Mouse (Mus musculus): ENCODE results near the gene Ndufaf7.

Ndufaf7 gene

DNA sequence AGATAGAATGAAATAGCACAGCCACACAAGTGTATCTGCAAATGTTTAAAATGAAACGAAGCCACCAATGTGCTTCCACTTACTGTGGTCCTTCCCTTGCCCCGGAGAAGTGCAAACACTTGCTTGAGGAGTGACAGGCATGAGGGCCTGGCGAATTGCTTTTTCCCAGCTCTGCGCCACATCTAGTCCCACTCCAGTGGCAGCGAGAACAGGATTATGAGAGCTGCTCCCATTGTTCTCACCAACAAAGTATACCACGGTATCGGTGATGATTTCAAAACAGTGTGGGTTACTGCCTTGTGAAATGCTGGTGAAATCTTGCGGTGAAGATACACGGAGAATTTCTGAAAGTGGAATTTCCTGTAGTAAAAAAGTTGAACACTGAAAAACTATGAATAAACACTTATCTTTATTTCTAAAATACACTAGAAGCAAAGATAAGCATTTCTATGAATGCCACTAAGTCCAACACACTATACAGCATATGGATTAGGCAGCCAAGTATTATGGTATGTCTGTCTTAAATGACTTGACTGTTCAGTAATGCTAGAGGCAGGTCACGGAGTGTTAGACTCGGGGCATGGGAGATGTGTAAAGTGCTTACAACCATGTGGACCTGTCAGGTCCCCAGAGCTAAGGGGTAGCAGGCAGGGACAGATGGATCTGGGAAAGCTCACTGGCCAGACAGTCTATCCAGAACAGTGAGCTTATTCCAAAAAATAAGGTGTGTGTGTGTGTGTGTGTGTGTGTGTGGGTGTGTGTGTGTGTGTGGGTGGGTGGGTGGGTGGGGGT lies 29.4 kb downstream of the Ndufaf7 start:
- no peak for DNase-seq (ENCODE audit: low spot score)

DNA sequence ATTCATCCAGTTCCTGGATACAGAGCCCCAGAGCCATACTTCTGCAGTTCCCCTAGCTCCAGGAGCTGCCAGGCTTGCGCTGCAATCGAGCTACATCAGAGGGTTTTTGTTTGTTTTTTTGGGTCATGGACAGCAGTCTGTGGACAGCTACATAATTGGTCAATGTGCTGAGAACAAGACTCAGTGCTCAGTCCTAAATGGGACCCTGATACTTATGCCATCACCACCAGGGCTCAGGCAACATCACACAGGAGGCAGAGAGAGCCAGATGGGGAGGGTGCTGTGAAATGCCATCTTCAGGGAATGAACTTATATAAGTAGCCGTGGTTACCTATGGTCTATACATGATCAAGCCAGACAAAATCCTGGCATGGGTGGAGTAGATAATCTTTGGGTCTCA lies 31.6 kb downstream of the Ndufaf7 start:
- DNase-seq (ENCODE audit: low spot score): no peak

DNA sequence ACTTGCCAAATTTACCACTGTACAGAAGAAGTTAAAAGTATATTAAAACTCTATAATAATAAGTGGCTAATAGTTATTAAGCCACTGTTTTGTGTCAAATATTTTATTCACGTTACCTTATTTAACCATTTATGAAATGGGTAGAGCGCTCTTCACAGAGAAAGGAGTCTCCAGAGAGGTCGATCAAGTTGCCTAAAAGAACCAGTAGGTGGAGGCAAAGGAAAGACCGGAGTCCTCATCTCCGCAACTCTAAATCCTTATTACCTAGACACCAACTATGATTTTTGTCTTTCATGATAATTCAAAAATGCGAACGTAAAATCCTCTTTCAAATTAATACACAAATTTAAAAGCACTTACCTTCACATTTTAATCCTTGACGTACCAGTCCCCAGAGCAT lies 46.2 kb downstream of the Ndufaf7 start:
- no peak for DNase-seq (ENCODE audit: low spot score)

DNA sequence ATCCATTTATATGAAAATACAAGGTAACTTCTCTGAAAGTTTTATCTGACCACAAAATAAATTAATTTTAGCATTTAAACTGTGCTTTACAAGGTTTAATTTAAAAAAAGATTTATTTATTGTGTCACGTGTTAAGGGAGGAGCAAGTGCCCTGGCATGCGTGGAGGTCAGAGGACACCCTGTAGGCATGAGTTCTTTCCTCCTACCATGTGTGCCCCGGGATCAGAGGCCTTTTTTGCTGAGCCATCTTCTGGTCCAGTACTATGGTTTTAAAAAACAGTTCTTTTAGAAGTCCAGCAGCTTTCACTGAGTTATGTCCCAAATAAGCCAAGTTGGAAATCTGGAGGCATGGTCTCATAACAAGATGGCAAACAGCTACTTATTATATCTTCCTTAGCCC lies 46.8 kb downstream of the Ndufaf7 start:
- no peak for DNase-seq (ENCODE audit: low spot score)

DNA sequence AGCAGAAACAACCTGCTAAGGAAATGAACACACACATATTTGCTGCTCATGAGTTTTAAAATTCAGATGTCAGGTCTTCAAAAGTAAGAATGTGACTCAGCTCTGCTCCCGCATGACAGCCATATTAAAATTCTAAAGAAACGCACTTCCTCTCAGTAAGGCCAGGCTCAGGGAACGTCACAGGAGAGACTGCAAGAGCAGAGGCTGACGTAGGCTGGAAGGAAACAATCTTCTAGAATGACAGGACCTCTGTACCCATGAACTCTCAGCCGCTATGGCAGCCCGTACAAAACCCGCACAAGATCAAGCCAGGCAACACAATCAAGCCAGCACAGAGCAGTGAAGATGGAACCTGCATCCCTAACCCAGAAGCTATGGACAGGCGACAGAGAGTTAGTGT lies 52.1 kb downstream of the Ndufaf7 start:
- DNase-seq (ENCODE audit: low spot score): no peak

DNA sequence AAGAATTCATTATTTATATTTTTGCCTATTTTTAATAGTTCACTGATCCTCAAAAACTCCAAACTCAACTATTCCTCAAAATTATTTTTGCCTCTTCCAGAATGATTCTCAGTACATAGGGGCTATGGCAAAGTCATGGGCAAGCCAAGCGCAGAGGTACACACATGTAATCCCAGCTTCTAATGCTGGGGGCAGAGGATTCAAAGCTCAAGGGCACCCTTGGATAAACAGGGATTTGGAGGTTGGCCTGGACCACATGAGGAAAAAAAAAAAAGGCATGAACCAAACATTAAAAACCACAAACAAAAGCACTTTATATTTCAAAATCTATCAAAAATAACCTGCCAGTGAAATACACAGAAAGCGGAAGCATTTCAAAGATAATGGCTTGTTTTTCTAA lies 54.6 kb downstream of the Ndufaf7 start:
- no peak for DNase-seq (ENCODE audit: low spot score)

DNA sequence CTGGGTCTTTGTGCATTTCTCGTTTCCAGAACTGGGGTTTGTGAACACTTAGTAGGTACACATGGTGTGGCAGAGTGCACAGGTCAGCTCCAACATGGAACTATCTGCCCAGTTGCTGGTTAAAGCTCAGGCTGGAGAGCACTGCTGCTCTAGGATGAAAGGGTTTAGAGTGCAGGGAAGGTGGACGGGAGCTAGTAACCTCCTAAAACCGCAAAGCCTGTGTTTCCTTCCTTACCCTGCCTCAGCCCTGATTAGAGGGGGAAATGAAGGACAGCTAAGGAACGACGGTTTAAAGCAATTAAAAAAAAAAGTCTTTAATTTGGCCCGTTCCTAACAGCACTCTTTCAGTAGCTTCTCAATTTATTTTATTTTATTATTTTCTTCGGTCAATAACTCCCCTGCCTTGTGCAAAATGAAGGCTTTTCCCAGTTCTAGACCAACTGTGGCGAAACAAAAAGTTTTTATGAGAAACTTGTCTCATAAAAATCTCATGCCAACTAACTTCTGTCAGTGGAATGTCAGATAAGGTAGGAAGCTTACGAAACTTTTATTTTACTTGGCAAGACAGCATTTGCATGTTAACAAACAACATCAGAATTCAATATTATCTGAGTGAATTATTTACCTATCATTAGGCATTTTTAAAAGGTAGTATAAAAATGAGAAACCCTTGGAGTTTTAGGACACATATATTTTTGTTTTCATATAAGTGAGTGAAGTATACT lies 55.5 kb downstream of the Ndufaf7 start:
- no peak for DNase-seq (ENCODE audit: low spot score)

DNA sequence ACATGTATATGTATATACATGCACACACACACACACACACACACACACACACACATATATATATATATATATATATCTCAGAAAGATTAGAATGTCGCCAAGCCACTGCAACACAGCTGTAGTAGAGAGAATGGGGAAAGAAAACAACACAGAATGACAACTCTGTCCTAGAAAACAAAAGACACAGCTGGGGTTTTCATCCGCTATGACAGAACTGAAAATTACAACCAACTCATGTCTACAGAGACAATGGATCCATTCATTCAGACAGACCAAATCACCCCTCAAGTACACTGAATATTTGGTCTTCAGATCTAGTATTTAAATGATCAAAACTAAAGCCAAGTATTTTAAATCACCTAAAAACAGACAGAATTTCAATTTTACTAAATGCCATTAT lies 56.7 kb downstream of the Ndufaf7 start:
- peak; percentile 28 for DNase-seq (ENCODE audit: low spot score)

DNA sequence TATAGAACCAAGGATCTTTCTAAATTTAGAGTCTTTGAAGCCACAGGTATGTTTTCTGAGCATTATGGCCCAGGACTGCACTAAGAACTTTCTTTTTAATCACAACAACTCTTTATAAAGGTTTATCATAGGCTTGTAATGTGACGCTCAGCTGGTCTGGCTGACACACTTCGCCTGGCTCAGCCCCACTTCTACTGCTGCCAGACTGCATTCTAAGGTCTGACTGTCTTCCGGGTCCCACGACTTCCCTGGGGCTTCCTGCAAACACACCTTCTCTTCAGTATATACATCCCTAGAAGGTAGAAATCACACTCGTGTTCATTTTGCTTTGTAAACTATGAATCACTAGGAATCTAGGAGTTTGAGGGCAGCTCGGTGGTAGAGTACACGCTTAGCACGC lies 57.4 kb downstream of the Ndufaf7 start:
- DNase-seq (ENCODE audit: low spot score): no peak

DNA sequence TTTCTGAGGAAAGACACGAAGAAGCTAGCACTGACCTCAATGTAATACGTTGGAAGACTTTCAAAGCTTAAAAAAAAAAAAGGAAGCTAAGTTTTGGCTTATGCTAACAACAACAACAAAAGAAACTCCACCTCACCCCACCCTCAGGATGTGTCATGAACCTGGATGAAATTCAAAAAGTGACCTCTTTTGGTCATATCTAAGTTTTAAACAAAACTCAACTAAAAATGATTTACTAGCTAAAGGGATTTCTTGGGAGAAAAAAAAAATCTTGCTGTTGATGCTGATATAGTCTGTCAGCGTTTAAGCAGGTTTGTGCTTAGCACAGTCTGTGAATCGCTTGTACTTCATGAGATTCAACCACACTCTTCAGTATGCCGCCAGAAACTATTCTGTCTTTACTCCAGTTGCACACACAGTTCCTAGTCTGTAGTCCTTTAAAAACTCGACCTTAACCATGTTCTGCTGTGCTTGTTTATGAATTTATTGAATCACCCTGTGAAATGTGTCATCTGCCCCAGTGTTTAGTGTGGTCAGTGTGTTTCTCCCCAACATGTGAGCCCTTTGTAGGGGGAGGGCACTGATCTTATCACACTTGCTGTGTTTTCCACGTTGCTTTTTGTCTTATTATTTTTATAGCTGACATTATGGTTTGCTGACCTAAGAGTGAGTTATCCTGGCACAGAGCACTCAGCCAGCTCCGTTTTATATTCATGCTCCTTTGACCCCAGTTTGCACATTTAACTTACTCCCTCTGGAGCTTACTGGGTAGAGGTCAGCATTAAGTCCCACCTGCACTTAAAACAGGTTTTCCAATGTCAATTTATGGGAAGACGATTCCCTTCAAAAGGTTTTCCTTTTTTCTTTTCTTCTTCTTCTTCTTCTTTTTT lies 58.2 kb downstream of the Ndufaf7 start:
- DNase-seq (ENCODE audit: low spot score): no peak
